Mouse (Mus musculus): ENCODE data around the gene Sp1.

- no peak for TF ChIP-seq POLR2A (IDR thresholded peaks at IDR 0.05; ENCODE audit: control insufficient read depth, low read depth, low read length)
- TF ChIP-seq CTCF (IDR thresholded peaks at IDR 0.05; ENCODE audit: control insufficient read depth, insufficient read depth, insufficient replicate concordance, low read depth, low read length) = no peak
Observed at GRCm38 (mm10) chr15:102400476-102401045, 5.4 kb upstream of the Sp1 start.

All from testis, adult 2 months (tissue).